Mouse (Mus musculus): ENCODE data around the gene Lamb2.

Gene Lamb2

DNA sequence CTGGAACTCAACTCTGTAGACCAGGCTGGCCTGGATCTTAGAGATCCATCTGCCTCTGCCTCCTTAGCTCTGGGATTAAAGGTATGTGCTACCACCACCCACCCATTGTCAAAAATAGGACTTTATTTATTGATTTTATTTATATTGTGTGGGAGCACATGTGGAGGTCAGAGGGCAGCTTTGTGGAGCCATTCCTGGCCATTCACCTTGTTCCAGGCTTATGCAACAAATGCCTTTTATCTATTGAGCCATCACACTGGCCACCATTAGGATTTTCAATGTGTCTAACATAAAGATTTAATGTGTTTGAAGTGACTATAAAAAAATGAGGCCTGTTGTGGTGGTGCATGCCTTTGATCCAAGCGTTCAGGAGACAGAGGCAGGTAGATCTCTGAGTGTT lies 52.0 kb downstream of the Lamb2 start:
- Histone ChIP-seq H3K27me3 (ENCODE audit: control insufficient read depth, insufficient read depth, low read length, poor library complexity, severe bottlenecking) (no peaks in the 10 kb centered on the region), H3K36me3 (ENCODE audit: control insufficient read depth, insufficient read depth, low read length, poor library complexity, severe bottlenecking) (peaks cover 27% of the 10 kb centered on the region)
- DNase-seq (ENCODE audit: low read depth, low spot score): no peak

All from splenic B cell, adult 2 months (primary cell).